21 mouse cellular contexts compared by ENCODE assay signal in genomic region chr19:42050251-42050650, GRCm38 (mm10). TPM values are rescaled to one million over a fixed set of nuclear protein-coding genes. Genes with fewer than 3 reads are reported as not detected.
"Had no signal": no experiment of that assay in that cellular context is flagged by ENCODE, and none has a peak within 500 bp of the region (broad histone marks: within the 10 kb centered on the region; RNA-seq: fewer than 3 reads in every experiment).

No protein-coding gene starts in this region.

- H3K9ac ChIP-seq: lung, embryonic 15.5 days; midbrain, embryonic 12.5 days; midbrain, embryonic 15.5 days; neural tube, embryonic 12.5 days; stomach, embryonic 15.5 days had no signal

- H3K4me1 ChIP-seq: midbrain, embryonic 15.5 days; neural tube, embryonic 12.5 days had no signal

- H3K27me3 ChIP-seq: lung, embryonic 15.5 days; midbrain, embryonic 12.5 days; midbrain, embryonic 15.5 days; neural tube, embryonic 12.5 days; stomach, embryonic 15.5 days had no signal

- ATAC-seq: lung, postnatal 0 days; midbrain, embryonic 15.5 days had no signal

- H3K36me3 ChIP-seq: lung, embryonic 15.5 days; midbrain, embryonic 12.5 days; midbrain, embryonic 15.5 days; neural tube, embryonic 12.5 days; stomach, embryonic 15.5 days had no signal

- DNase-seq: lung, adult 18-20 months; lung, postnatal 14 days; lung, postnatal 36 days; right cerebral cortex, postnatal 14 days; thymus, adult 2 months; thymus, postnatal 25 days; thymus, postnatal 4 days had no signal

- H3K4me3 ChIP-seq: lung, embryonic 15.5 days; megakaryocyte, embryonic 14.5 days; midbrain, embryonic 12.5 days; midbrain, embryonic 15.5 days; neural tube, embryonic 12.5 days; stomach, embryonic 15.5 days had no signal

- H3K9me3 ChIP-seq: lung, embryonic 15.5 days; megakaryocyte, embryonic 14.5 days; midbrain, embryonic 12.5 days; midbrain, embryonic 15.5 days; neural tube, embryonic 12.5 days; stomach, embryonic 15.5 days had no signal

- H3K27ac ChIP-seq: lung, embryonic 15.5 days; macrophage; midbrain, embryonic 12.5 days; midbrain, embryonic 15.5 days; neural tube, embryonic 12.5 days; stomach, embryonic 15.5 days; stomach, postnatal 0 days had no signal

- H3K4me2 ChIP-seq: lung, embryonic 15.5 days; midbrain, embryonic 12.5 days; midbrain, embryonic 15.5 days; neural tube, embryonic 12.5 days; stomach, embryonic 15.5 days had no signal

RNA-seq across cellular contexts. Expression of gene 4933411K16Rik, which starts 1.8 kb away (rescaled TPM):
- total RNA-seq: megakaryocyte progenitor cell, adult 5-6 weeks; midbrain, postnatal 0 days; neutrophil, adult 5-6 weeks had no signal
- polyA plus RNA-seq: lung, embryonic 15.5 days; midbrain, embryonic 12.5 days; midbrain, embryonic 15.5 days; midbrain, postnatal 0 days; neural tube, embryonic 12.5 days; stomach, embryonic 15.5 days; stomach, postnatal 0 days had no signal

RNA-seq across cellular contexts. Expression of gene Hoga1, which starts 4.8 kb away (rescaled TPM):
- total RNA-seq: monocyte, adult 5-6 weeks; neutrophil, adult 5-6 weeks had no signal

RNA-seq across cellular contexts. Expression of gene Ankrd2, which starts 14.5 kb away (rescaled TPM):
- total RNA-seq: megakaryocyte progenitor cell, adult 5-6 weeks; monocyte, adult 5-6 weeks; neutrophil, adult 5-6 weeks had no signal
- polyA plus RNA-seq: macrophage; midbrain, embryonic 12.5 days; urinary bladder, adult 2 months had no signal

RNA-seq across cellular contexts. Expression of gene Morn4, which starts 35.9 kb away (rescaled TPM):
- total RNA-seq: monocyte, adult 5-6 weeks; neutrophil, adult 5-6 weeks had no signal
